Mouse (Mus musculus) ES-E14 (cell line): ENCODE data around the gene Slc48a1.

Source experiments
- CHD2 ChIP-seq: IDR thresholded peaks from 2 replicates; pipeline ENCODE4 v1.6.1; 2014; ENCODE audit warnings: mild to moderate bottlenecking, low read depth, low read length, inconsistent platforms
- HCFC1 ChIP-seq: IDR thresholded peaks from 2 replicates; pipeline ENCODE4 v1.6.1; 2012; ENCODE audit warnings: low read length, inconsistent platforms, borderline replicate concordance; ENCODE audit not compliant: insufficient read depth
- MAFK ChIP-seq: IDR thresholded peaks from 2 replicates; pipeline ENCODE4 v1.6.1; 2014; ENCODE audit warnings: mild to moderate bottlenecking, low read depth, low read length, inconsistent platforms; ENCODE audit not compliant: insufficient read depth
- ZC3H11A ChIP-seq: IDR thresholded peaks from 2 replicates; pipeline ENCODE4 v1.6.1; 2012; ENCODE audit warnings: low read depth, mild to moderate bottlenecking, inconsistent platforms, low read length, borderline replicate concordance
- ZNF384 ChIP-seq: IDR thresholded peaks from 2 replicates; pipeline ENCODE4 v1.6.1; 2012; ENCODE audit warnings: low read depth, low read length, inconsistent platforms

DNA sequence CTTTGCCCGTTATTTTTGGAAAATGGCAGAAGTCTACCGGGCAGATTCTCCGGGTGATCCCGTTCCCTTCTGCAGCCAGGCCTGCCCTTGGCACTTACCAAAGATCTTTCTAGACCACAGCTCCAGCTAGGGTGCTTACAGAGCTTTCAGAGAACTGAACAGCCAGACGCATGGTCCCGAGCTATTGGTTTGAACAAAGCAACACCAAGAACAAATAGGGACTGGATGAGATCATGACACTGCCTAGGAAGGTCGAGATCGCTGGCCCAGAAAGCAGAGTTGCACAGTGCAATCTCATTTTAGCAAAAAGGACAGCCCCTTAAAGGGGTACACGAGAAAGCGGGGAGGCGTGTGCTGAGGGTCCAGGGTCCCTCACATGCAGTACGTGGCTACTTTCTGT, 45.2 kb downstream of the Slc48a1 start:
- no peak for TF ChIP-seq HCFC1
- TF ChIP-seq ZC3H11A = no peak
- no peak for TF ChIP-seq ZNF384
- TF ChIP-seq CHD2 = no peak
- TF ChIP-seq MAFK = no peak
